Mouse (Mus musculus) E14TG2a.4 (cell line): ENCODE results near the gene Zfp112.

Experiments
- CTCF ChIP-seq: conservative IDR thresholded peaks from 2 replicates; pipeline ENCODE4 v1.5.1; 2014; ENCODE audit warnings: low read length
- NANOG ChIP-seq: IDR thresholded peaks from 2 replicates; pipeline ENCODE4 v1.6.1; 2014; ENCODE audit warnings: borderline replicate concordance, low read length, mixed read lengths

- TF ChIP-seq CTCF = no peak
- TF ChIP-seq NANOG = no peak
Observed at GRCm38 (mm10) chr7:24111772-24112155, 350 bp upstream of the Zfp112 start.
